ENCODE assay signal across 13 mouse cellular contexts in the genomic region with DNA sequence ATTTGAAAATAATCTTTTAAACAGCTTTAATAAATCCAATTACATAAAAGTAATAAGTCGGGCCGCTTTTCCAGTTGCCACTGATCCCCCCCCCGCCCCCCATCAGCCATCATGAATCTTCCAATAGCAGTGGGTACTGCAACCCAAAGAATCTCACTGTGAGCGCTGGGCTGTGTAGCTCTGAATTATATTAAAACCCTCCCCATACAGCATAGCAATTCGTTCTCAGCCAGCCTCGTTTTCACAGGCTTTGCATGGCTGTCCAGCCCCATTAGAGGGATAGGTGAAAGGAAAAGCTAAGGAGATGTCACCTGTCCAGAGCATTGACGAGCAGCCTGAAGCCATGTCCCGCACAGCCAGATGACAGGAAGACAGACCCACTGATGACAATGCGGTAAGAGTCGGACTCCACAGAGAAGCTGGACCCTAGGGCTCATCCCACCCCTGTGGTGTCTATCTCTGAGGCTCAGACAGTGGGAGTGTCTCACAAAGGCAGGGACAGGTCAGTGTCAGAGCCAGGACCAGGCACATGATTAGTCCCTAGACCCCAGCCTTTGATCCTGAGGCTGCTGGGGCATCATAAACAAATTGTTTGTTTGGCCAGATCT.
"Had no signal": no experiment of that assay in that cellular context is flagged by ENCODE, and none has a peak within 500 bp of the region (broad histone marks: within the 10 kb centered on the region; RNA-seq: fewer than 3 reads in every experiment).

No protein-coding gene starts in this region.

- H3K9ac ChIP-seq: intestine, embryonic 15.5 days; limb, embryonic 15.5 days; liver, embryonic 12.5 days; lung, embryonic 15.5 days had no signal

- H3K4me3 ChIP-seq: intestine, embryonic 15.5 days; layer of hippocampus, adult 2 months; limb, embryonic 15.5 days; liver, embryonic 12.5 days; lung, embryonic 15.5 days had no signal

- H3K36me3 ChIP-seq: intestine, embryonic 15.5 days; limb, embryonic 15.5 days; liver, embryonic 12.5 days; lung, embryonic 15.5 days had no signal

- DNase-seq: kidney, adult 18-20 months; kidney, postnatal 10 days; kidney, postnatal 4 days; left cerebral cortex, postnatal 4 days; lung, postnatal 14 days; thymus, adult 18-20 months; thymus, postnatal 14 days had no signal

- ATAC-seq: intestine, embryonic 15.5 days; liver, embryonic 12.5 days had no signal

- H3K27ac ChIP-seq: intestine, embryonic 15.5 days; layer of hippocampus, adult 2 months; limb, embryonic 15.5 days; liver, embryonic 12.5 days; lung, embryonic 15.5 days; macrophage had no signal

- H3K9me3 ChIP-seq: intestine, embryonic 15.5 days; limb, embryonic 15.5 days; liver, embryonic 12.5 days; lung, embryonic 15.5 days had no signal

- H3K27me3 ChIP-seq: intestine, embryonic 15.5 days; limb, embryonic 15.5 days; liver, embryonic 12.5 days; lung, embryonic 15.5 days had no signal

- H3K4me2 ChIP-seq: intestine, embryonic 15.5 days; limb, embryonic 15.5 days; liver, embryonic 12.5 days; lung, embryonic 15.5 days had no signal

- H3K4me1 ChIP-seq: intestine, embryonic 15.5 days; limb, embryonic 15.5 days; lung, embryonic 15.5 days had no signal
